Mouse (Mus musculus): Measurements from ENCODE around the gene Gpr50. TPM values are rescaled to one million over a fixed set of nuclear protein-coding genes. Genes with fewer than 3 reads are reported as not detected.

The Gpr50 gene
- 1.7 and 2.6 TPM in 2 replicates for polyA plus RNA-seq (2015; fragmentation: Nextera tagmentation; extraction: Ambion mirVana)

- H3K27ac ChIP-seq = no peak within 1 kb of the TSS
- H3K4me1 ChIP-seq (replicated peaks) = no peaks in the 10 kb centered on the region
- H3K9me3 ChIP-seq = peaks cover 13% of the 10 kb centered on the region
- H3K4me3 ChIP-seq = peak within 1 kb of the TSS; percentile 45
- WGBS = 25% methylated on average over 9 of the region's 9 CpGs
- H3K9ac ChIP-seq = peak within 1 kb of the TSS; percentile 60
- peak within 1 kb of the TSS; percentile 65 for H3K4me2 ChIP-seq
- peaks cover 84% of the 10 kb centered on the region for H3K27me3 ChIP-seq
- no peaks in the 10 kb centered on the region for H3K36me3 ChIP-seq
- ATAC-seq (ENCODE audit: low FRiP score) = no peak
These were observed at the start of gene Gpr50 for GRCm38 (mm10) chrX:71663374-71663773. Gpr50 (plus strand) TSS chrX:71663667.

- 100% methylated on average over 1 of the region's 1 CpGs for WGBS
- Histone ChIP-seq H3K27ac (no peak overlapping the region), H3K36me3 (no peaks in the 10 kb centered on the region), H3K27me3 (no peaks in the 10 kb centered on the region), H3K4me3 (no peak overlapping the region), H3K4me1 (replicated peaks) (no peaks in the 10 kb centered on the region), H3K4me2 (no peak overlapping the region), H3K9me3 (no peaks in the 10 kb centered on the region), H3K9ac (no peak overlapping the region)
- ATAC-seq (ENCODE audit: low FRiP score) = no peak
These were observed 41.2 kb upstream of the Gpr50 start for GRCm38 (mm10) chrX:71622286-71622685.

GRCm38 (mm10) chrX:71623843-71624242 lies 39.6 kb upstream of the Gpr50 start:
- H3K9me3 ChIP-seq = no peaks in the 10 kb centered on the region
- H3K27me3 ChIP-seq = no peaks in the 10 kb centered on the region
- H3K27ac ChIP-seq = no peak overlapping the region
- ATAC-seq (ENCODE audit: low FRiP score) = no peak
- no peaks in the 10 kb centered on the region for H3K36me3 ChIP-seq
- no peak overlapping the region for H3K9ac ChIP-seq
- no peak overlapping the region for H3K4me3 ChIP-seq
- H3K4me1 ChIP-seq (replicated peaks) = no peaks in the 10 kb centered on the region
- no peak overlapping the region for H3K4me2 ChIP-seq
- 20% methylated on average over 1 of the region's 1 CpGs for WGBS

- H3K4me1 ChIP-seq (replicated peaks) = no peaks in the 10 kb centered on the region
- ATAC-seq (ENCODE audit: low FRiP score) = no peak
- H3K9ac ChIP-seq = no peak overlapping the region
- H3K27me3 ChIP-seq = no peaks in the 10 kb centered on the region
- no peaks in the 10 kb centered on the region for H3K36me3 ChIP-seq
- no peak overlapping the region for H3K4me3 ChIP-seq
- H3K27ac ChIP-seq = no peak overlapping the region
- H3K9me3 ChIP-seq = no peaks in the 10 kb centered on the region
- WGBS = 14% methylated on average over 4 of the region's 4 CpGs
- H3K4me2 ChIP-seq = no peak overlapping the region
These were observed 35.2 kb upstream of the Gpr50 start for GRCm38 (mm10) chrX:71628306-71628705.

GRCm38 (mm10) chrX:71630709-71631108 lies 32.8 kb upstream of the Gpr50 start:
- 64% methylated on average over 4 of the region's 4 CpGs for WGBS
- no peak overlapping the region for H3K4me2 ChIP-seq
- H3K4me1 ChIP-seq (replicated peaks) = no peaks in the 10 kb centered on the region
- H3K4me3 ChIP-seq = no peak overlapping the region
- no peak for ATAC-seq (ENCODE audit: low FRiP score)
- no peak overlapping the region for H3K27ac ChIP-seq
- no peaks in the 10 kb centered on the region for H3K9me3 ChIP-seq
- no peak overlapping the region for H3K9ac ChIP-seq
- H3K27me3 ChIP-seq = no peaks in the 10 kb centered on the region
- H3K36me3 ChIP-seq = no peaks in the 10 kb centered on the region

- Histone ChIP-seq H3K9me3 (no peaks in the 10 kb centered on the region), H3K4me3 (no peak overlapping the region), H3K27me3 (no peaks in the 10 kb centered on the region), H3K36me3 (no peaks in the 10 kb centered on the region), H3K9ac (no peak overlapping the region), H3K4me1 (replicated peaks) (no peaks in the 10 kb centered on the region), H3K4me2 (no peak overlapping the region), H3K27ac (no peak overlapping the region)
- 54% methylated on average over 1 of the region's 1 CpGs for WGBS
- no peak for ATAC-seq (ENCODE audit: low FRiP score)
These were observed 32.3 kb upstream of the Gpr50 start for GRCm38 (mm10) chrX:71631130-71631529.

- H3K9me3 ChIP-seq = no peaks in the 10 kb centered on the region
- no peak overlapping the region for H3K4me3 ChIP-seq
- ATAC-seq (ENCODE audit: low FRiP score) = peak; percentile 63; the same call in 1 of the 2 replicates
These were observed 15.5 kb upstream of the Gpr50 start for GRCm38 (mm10) chrX:71647958-71648357.

GRCm38 (mm10) chrX:71648434-71648833 lies 15.0 kb upstream of the Gpr50 start:
- no peak overlapping the region for H3K4me3 ChIP-seq
- H3K27me3 ChIP-seq = no peaks in the 10 kb centered on the region
- no peaks in the 10 kb centered on the region for H3K36me3 ChIP-seq
- no peak overlapping the region for H3K4me2 ChIP-seq
- 0% methylated on average over 1 of the region's 1 CpGs for WGBS
- no peaks in the 10 kb centered on the region for H3K9me3 ChIP-seq
- peak; percentile 53; the same call in 1 of the 2 replicates for ATAC-seq (ENCODE audit: low FRiP score)
- no peak overlapping the region for H3K27ac ChIP-seq
- H3K9ac ChIP-seq = no peak overlapping the region
- no peaks in the 10 kb centered on the region for H3K4me1 ChIP-seq (replicated peaks)

More at GRCm38 (mm10) chrX:71647958-71648357, 15.5 kb upstream of the Gpr50 start:
- Histone ChIP-seq H3K27me3 (no peaks in the 10 kb centered on the region), H3K4me2 (no peak overlapping the region), H3K4me1 (replicated peaks) (no peaks in the 10 kb centered on the region), H3K9ac (no peak overlapping the region), H3K27ac (no peak overlapping the region), H3K36me3 (no peaks in the 10 kb centered on the region)
- 1% methylated on average over 6 of the region's 6 CpGs for WGBS

- 39% methylated on average over 6 of the region's 6 CpGs for WGBS
- no peak overlapping the region for H3K27ac ChIP-seq
- no peaks in the 10 kb centered on the region for H3K9me3 ChIP-seq
- no peaks in the 10 kb centered on the region for H3K36me3 ChIP-seq
- no peak overlapping the region for H3K9ac ChIP-seq
- no peaks in the 10 kb centered on the region for H3K27me3 ChIP-seq
- H3K4me1 ChIP-seq (replicated peaks) = no peaks in the 10 kb centered on the region
- no peak overlapping the region for H3K4me3 ChIP-seq
- no peak overlapping the region for H3K4me2 ChIP-seq
- ATAC-seq (ENCODE audit: low FRiP score) = peak; percentile 71
These were observed 14.5 kb upstream of the Gpr50 start for GRCm38 (mm10) chrX:71648848-71649454.

- Histone ChIP-seq H3K4me3 (no peak overlapping the region), H3K27ac (no peak overlapping the region), H3K9me3 (no peaks in the 10 kb centered on the region), H3K27me3 (no peaks in the 10 kb centered on the region), H3K9ac (no peak overlapping the region), H3K36me3 (no peaks in the 10 kb centered on the region), H3K4me1 (replicated peaks) (no peaks in the 10 kb centered on the region), H3K4me2 (0 out of 2 replicates have a peak overlapping the region, but pooled peaks have one; percentile 15)
- ATAC-seq (ENCODE audit: low FRiP score) = peak; percentile 73; the same call in 1 of the 2 replicates
- WGBS = 40% methylated on average over 8 of the region's 8 CpGs
These were observed 13.5 kb upstream of the Gpr50 start for GRCm38 (mm10) chrX:71649993-71650392.

- Histone ChIP-seq H3K9ac (no peak overlapping the region), H3K9me3 (peaks cover 13% of the 10 kb centered on the region), H3K4me2 (peak overlapping the region; percentile 39), H3K27ac (no peak overlapping the region), H3K36me3 (no peaks in the 10 kb centered on the region), H3K4me1 (replicated peaks) (no peaks in the 10 kb centered on the region), H3K4me3 (peak overlapping the region; percentile 19; the same call in 1 of the 2 replicates), H3K27me3 (peaks cover 73% of the 10 kb centered on the region)
- WGBS = 19% methylated on average over 14 of the region's 14 CpGs
- ATAC-seq (ENCODE audit: low FRiP score) = no peak
These were observed 1.7 kb upstream of the Gpr50 start for GRCm38 (mm10) chrX:71661794-71662193.

GRCm38 (mm10) chrX:71663871-71664687 lies 612 bp downstream of the Gpr50 start:
- Histone ChIP-seq H3K27me3 (peaks cover 80% of the 10 kb centered on the region), H3K4me1 (replicated peaks) (no peaks in the 10 kb centered on the region)

More at GRCm38 (mm10) chrX:71663871-71664687, 612 bp downstream of the Gpr50 start:
- peak overlapping the region; percentile 65 for H3K4me2 ChIP-seq
- 19% methylated on average over 65 of the region's 76 CpGs for WGBS
- no peaks in the 10 kb centered on the region for H3K36me3 ChIP-seq
- H3K4me3 ChIP-seq = peak overlapping the region; percentile 45
- ATAC-seq (ENCODE audit: low FRiP score) = peak; percentile 61; the same call in 1 of the 2 replicates
- H3K9ac ChIP-seq = peak overlapping the region; percentile 60
- H3K9me3 ChIP-seq = peaks cover 13% of the 10 kb centered on the region
- H3K27ac ChIP-seq = no peak overlapping the region
